Mouse (Mus musculus) liver, embryonic 14.5 days (tissue): ENCODE data around the gene Slit2. TPM values are rescaled to one million over a fixed set of nuclear protein-coding genes. Genes with fewer than 3 reads are reported as not detected.

Experiments
- ATAC-seq: fragments of 200-750 bp; cut with Nextera tagmentation; 2 replicates; pipeline ENCODE4 v1.8.0; 2017; ENCODE audit warnings: moderate number of reproducible peaks, mild to moderate bottlenecking, moderate library complexity; ENCODE audit not compliant: insufficient read depth
- DNase-seq, 3 experiments: peaks; one replicate each; pipeline ENCODE4 v3.0.0-alpha.2; 2012 to 2013; ENCODE audit warnings: low read depth in 3 of 3, low spot score in 3 of 3
- H3K27ac ChIP-seq: fragments of 300-500 bp; sonication (generic); 2 replicates; pipeline ENCODE4 v1.5.1; 2014; ENCODE audit warnings: moderate library complexity, mild to moderate bottlenecking, control low read depth, inconsistent platforms
- H3K27me3 ChIP-seq: fragments of 300-500 bp; sonication (generic); 2 replicates; pipeline ENCODE4 v1.6.1; 2014; ENCODE audit warnings: mild to moderate bottlenecking, low read length, moderate library complexity; ENCODE audit not compliant: control insufficient read depth, insufficient read depth
- H3K36me3 ChIP-seq: fragments of 300-500 bp; sonication (generic); replicated peaks from 2 replicates; pipeline ENCODE4 v1.6.1; 2014; ENCODE audit warnings: low read depth; ENCODE audit not compliant: control insufficient read depth, insufficient read depth
- H3K4me1 ChIP-seq, 2 experiments: fragments of 200-500 bp in 1 of 2; fragments of 300-500 bp in 1 of 2; sonication (generic) in 1 of 2; replicated peaks; 2 replicates each; pipeline ENCODE4 v1.6.1; 2012 to 2014; ENCODE audit warnings: antibody characterized with exemption in 1 of 2, inconsistent platforms in 1 of 2, low read length in 1 of 2; ENCODE audit not compliant: control insufficient read depth in 2 of 2, insufficient read depth in 2 of 2
- H3K4me2 ChIP-seq: fragments of 300-500 bp; sonication (generic); 2 replicates; pipeline ENCODE4 v1.6.1; 2014; ENCODE audit warnings: low read depth, mild to moderate bottlenecking, control low read depth, moderate library complexity
- H3K4me3 ChIP-seq, 2 experiments: fragments of 200-500 bp in 1 of 2; fragments of 300-500 bp in 1 of 2; sonication (generic) in 1 of 2; 2 replicates each; pipeline ENCODE4 v1.5.1; 2012 to 2014; ENCODE audit warnings: low read depth in 2 of 2, low read length in 2 of 2, mild to moderate bottlenecking in 2 of 2, control low read depth in 1 of 2, inconsistent platforms in 1 of 2, moderate library complexity in 1 of 2; ENCODE audit not compliant: insufficient read depth in 1 of 2
- H3K9ac ChIP-seq: fragments of 300-500 bp; sonication (generic); replicated peaks from 2 replicates; pipeline ENCODE4 v1.6.1; 2014; ENCODE audit warnings: mild to moderate bottlenecking, control low read depth, moderate library complexity
- H3K9me3 ChIP-seq: fragments of 300-500 bp; sonication (generic); 2 replicates; pipeline ENCODE4 v1.6.1; 2016; ENCODE audit warnings: low read length, mixed read lengths; ENCODE audit not compliant: control insufficient read depth
- CTCF ChIP-seq: IDR thresholded peaks from 2 replicates; pipeline ENCODE4 v1.5.1; 2016; ENCODE audit warnings: antibody characterized with exemption, low read depth, control low read depth
- EP300 ChIP-seq: IDR thresholded peaks from 2 replicates; pipeline ENCODE4 v1.6.1; 2016; ENCODE audit warnings: antibody characterized with exemption, low read depth
- WGBS: fragments of 180-500 bp; shearing (Covaris S2); extraction: QIAGEN DNeasy Blood & Tissue Kit; methylation state at CpG from one replicate; pipeline ENCODE4 v1.1.7; 2014; ENCODE audit not compliant: insufficient replicate concordance; 5-methylcytosine and 5-hydroxymethylcytosine counted together
- polyA plus RNA-seq, 2 experiments: library from polyadenylated mRNA; depleted of rRNA in 1 of 2; stranded (reverse) in 1 of 2; unstranded in 1 of 2; fragments of >200 nt; fragmentation: Nextera tagmentation in 1 of 2; extraction: Ambion mirVana in 1 of 2; gene quantifications; 2 replicates each; pipeline versions ENCODE4 v1.2.1 to v1.2.3; 2012 to 2014

The Slit2 gene
- polyA plus RNA-seq, 2 experiments: 0.28 to 0.32 TPM

DNA sequence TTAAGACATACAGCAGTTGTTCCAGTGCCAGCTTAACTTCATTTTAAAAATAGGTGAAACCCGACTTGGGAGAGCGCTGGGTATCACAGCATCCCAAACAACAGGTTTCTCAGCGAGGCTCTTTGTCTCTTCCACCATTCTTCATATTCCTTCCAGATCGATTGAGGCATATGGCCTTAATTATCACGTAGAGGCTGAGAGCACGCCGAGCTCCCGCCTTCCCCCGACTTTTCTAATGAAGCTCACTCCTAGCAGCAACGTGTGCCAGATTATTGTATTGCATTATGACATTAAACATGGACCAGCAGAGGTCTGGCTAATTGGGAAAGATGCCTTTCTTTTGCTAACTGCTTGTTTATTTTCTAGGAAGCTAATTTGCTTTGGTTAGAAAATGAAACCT lies 75.7 kb downstream of the Slit2 start:
- WGBS: 61% methylated on average over 10 of the region's 10 CpGs
- Histone ChIP-seq H3K27ac (no peak overlapping the region), H3K4me2 (no peak overlapping the region), H3K9me3 (no peaks in the 10 kb centered on the region), H3K4me3 (no peak overlapping the region), H3K9ac (no peak overlapping the region), H3K27me3 (no peaks in the 10 kb centered on the region), H3K36me3 (no peaks in the 10 kb centered on the region), H3K4me1 (no peaks in the 10 kb centered on the region)
- DNase-seq: no peak
- TF ChIP-seq EP300: no peak
- no peak for ATAC-seq

- 48% methylated on average over 2 of the region's 2 CpGs for WGBS
- no peak for TF ChIP-seq CTCF
- no peak for TF ChIP-seq EP300
- ATAC-seq (no peak), DNase-seq (no peak)
- Histone ChIP-seq H3K9ac (no peak overlapping the region), H3K4me3 (no peak overlapping the region), H3K4me1 (no peaks in the 10 kb centered on the region), H3K9me3 (no peaks in the 10 kb centered on the region), H3K4me2 (no peak overlapping the region), H3K36me3 (no peaks in the 10 kb centered on the region), H3K27ac (no peak overlapping the region), H3K27me3 (no peaks in the 10 kb centered on the region)
Observed at GRCm38 (mm10) chr5:48060715-48061114, 77.8 kb downstream of the Slit2 start.

GRCm38 (mm10) chr5:48078730-48079129 lies 95.8 kb downstream of the Slit2 start:
- WGBS: 31% methylated on average over 1 of the region's 1 CpGs
- H3K9ac ChIP-seq: no peak overlapping the region
- TF ChIP-seq EP300 (no peak), CTCF (no peak)

DNA sequence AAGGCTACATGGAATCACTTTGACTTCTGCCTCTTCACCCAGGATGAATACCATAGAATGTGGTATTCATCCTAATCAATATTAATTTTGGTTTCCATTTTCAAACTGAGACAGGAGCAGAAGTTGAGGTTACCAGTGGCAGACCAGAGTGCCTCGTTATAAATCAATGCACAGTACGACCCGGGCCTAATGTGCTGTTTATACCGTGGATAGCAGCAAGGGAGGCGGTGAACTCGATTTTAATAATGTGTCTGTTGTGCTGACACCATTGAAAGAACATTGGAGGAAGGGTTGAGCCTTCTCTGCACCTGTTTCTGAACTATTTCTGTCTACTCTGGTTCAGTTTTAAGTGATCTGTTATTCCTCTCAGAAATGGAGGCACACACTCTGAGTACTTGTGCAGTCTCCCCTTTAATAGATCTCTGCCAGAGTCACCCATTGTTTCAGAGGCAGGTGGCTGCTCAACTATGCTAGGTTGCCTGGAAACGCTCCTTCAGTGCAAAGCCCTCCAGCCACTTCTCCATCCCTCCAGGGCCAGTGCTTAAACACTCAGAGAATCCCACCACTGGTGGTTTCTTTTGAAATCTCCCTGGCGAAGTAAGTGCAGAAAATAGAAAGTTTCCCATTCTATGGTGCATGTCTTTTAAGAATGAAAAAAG lies 98.4 kb downstream of the Slit2 start:
- 56% methylated on average over 8 of the region's 8 CpGs for WGBS
- no peaks in the 10 kb centered on the region for H3K36me3 ChIP-seq
- ATAC-seq (no peak), DNase-seq (no peak)
- no peak overlapping the region for H3K9ac ChIP-seq
- no peak overlapping the region for H3K4me3 ChIP-seq
- no peak for TF ChIP-seq EP300
- TF ChIP-seq CTCF: no peak
- no peaks in the 10 kb centered on the region for H3K9me3 ChIP-seq
- no peaks in the 10 kb centered on the region for H3K27me3 ChIP-seq
- no peaks in the 10 kb centered on the region for H3K4me1 ChIP-seq
- H3K4me2 ChIP-seq: no peak overlapping the region
- H3K27ac ChIP-seq: no peak overlapping the region

More at GRCm38 (mm10) chr5:48078730-48079129, 95.8 kb downstream of the Slit2 start:
- Histone ChIP-seq H3K36me3 (no peaks in the 10 kb centered on the region), H3K9me3 (no peaks in the 10 kb centered on the region), H3K4me3 (no peak overlapping the region), H3K27ac (no peak overlapping the region), H3K4me1 (no peaks in the 10 kb centered on the region), H3K4me2 (no peak overlapping the region), H3K27me3 (no peaks in the 10 kb centered on the region)
- DNase-seq: no peak
- no peak for ATAC-seq

DNA sequence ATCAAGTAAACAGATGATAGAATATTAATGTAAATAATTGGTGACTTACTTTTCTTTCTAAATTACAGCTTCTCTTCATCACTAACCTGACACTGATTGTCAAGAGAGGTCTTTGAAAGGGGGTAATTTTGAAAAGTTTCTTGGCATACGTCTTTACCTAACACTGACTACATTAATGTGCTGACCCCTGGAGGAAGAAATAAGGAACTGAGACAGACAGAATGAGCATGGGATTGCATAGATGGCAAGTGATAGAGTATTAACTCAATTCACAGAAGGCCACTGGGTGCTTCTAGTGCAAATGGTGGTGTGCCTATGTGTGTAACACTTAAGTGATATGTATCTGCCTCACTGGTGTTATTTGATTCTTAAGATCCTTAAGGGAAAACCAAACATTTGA lies 130.5 kb downstream of the Slit2 start:
- TF ChIP-seq CTCF: no peak
- no peak for TF ChIP-seq EP300
- Histone ChIP-seq H3K27me3 (no peaks in the 10 kb centered on the region), H3K4me2 (no peak overlapping the region), H3K27ac (no peak overlapping the region), H3K4me3 (no peak overlapping the region), H3K9me3 (no peaks in the 10 kb centered on the region), H3K36me3 (no peaks in the 10 kb centered on the region), H3K9ac (no peak overlapping the region), H3K4me1 (no peaks in the 10 kb centered on the region)
- DNase-seq: no peak
- ATAC-seq: no peak
- 24% methylated on average over 1 of the region's 1 CpGs for WGBS
